Mouse (Mus musculus) lung, postnatal 0 days (tissue): ENCODE results near the gene Psmd2.

Experiments
- CTCF ChIP-seq: IDR thresholded peaks from 2 replicates; pipeline ENCODE4 v1.5.1; 2016; ENCODE audit warnings: antibody characterized with exemption, mild to moderate bottlenecking
- EP300 ChIP-seq: IDR thresholded peaks from 2 replicates; pipeline ENCODE4 v1.6.1; 2016; ENCODE audit warnings: antibody characterized with exemption, mild to moderate bottlenecking, control low read depth

GRCm38 (mm10) chr16:20611357-20612227 lies 39.9 kb upstream of the Psmd2 start, which contains the start of the genes Eef1akmt4, Gm49333 and Alg3:
- TF ChIP-seq EP300 (0 out of 2 replicates have a peak, but pooled peaks have one; percentile 9), CTCF (no peak)
